Mouse (Mus musculus) G1E-ER4 (cell line): ENCODE results near the gene Slc1a3. TPM values are rescaled to one million over a fixed set of nuclear protein-coding genes. Genes with fewer than 3 reads are reported as not detected.

Experiments used
- GATA1 ChIP-seq: IDR thresholded peaks from one replicate; pipeline ENCODE4 v1.8.0; 2012; ENCODE audit warnings: low read length, inconsistent platforms
- polyA plus RNA-seq: library from polyadenylated mRNA; stranded (reverse); fragments of >175 nt; gene quantifications from 2 replicates; pipeline ENCODE4 v1.2.3, GENCODE M21; 2012

The Slc1a3 gene
- polyA plus RNA-seq, 1 experiment: not detected

GRCm38 (mm10) chr15:8634807-8635206, 75.8 kb downstream of the Slc1a3 start:
- TF ChIP-seq GATA1: no peak

GRCm38 (mm10) chr15:8634355-8634754, 76.2 kb downstream of the Slc1a3 start:
- TF ChIP-seq GATA1: no peak

GRCm38 (mm10) chr15:8633375-8633774, 77.2 kb downstream of the Slc1a3 start:
- no peak for TF ChIP-seq GATA1

GRCm38 (mm10) chr15:8632361-8632760, 78.2 kb downstream of the Slc1a3 start:
- TF ChIP-seq GATA1: no peak

- no peak for TF ChIP-seq GATA1
Measured at GRCm38 (mm10) chr15:8629317-8629831, 81.2 kb downstream of the Slc1a3 start.

GRCm38 (mm10) chr15:8628150-8628549, 82.4 kb downstream of the Slc1a3 start:
- no peak for TF ChIP-seq GATA1

GRCm38 (mm10) chr15:8627097-8627537, 83.4 kb downstream of the Slc1a3 start:
- no peak for TF ChIP-seq GATA1

- no peak for TF ChIP-seq GATA1
Measured at GRCm38 (mm10) chr15:8625370-8625769, 85.2 kb downstream of the Slc1a3 start.

- TF ChIP-seq GATA1: no peak
Measured at GRCm38 (mm10) chr15:8623879-8624278, 86.7 kb downstream of the Slc1a3 start.

- no peak for TF ChIP-seq GATA1
Measured at GRCm38 (mm10) chr15:8619479-8620026, 91.0 kb downstream of the Slc1a3 start.

GRCm38 (mm10) chr15:8616290-8616689, 94.3 kb downstream of the Slc1a3 start:
- TF ChIP-seq GATA1: no peak

- TF ChIP-seq GATA1: no peak
Measured at GRCm38 (mm10) chr15:8615511-8616224, 94.9 kb downstream of the Slc1a3 start.

- no peak for TF ChIP-seq GATA1
Measured at GRCm38 (mm10) chr15:8614701-8615100, 95.9 kb downstream of the Slc1a3 start.

- no peak for TF ChIP-seq GATA1
Measured at GRCm38 (mm10) chr15:8605538-8606188, 104.9 kb downstream of the Slc1a3 start.

GRCm38 (mm10) chr15:8602362-8602761, 108.2 kb downstream of the Slc1a3 start:
- no peak for TF ChIP-seq GATA1
